Mouse (Mus musculus) liver, embryonic 14.5 days (tissue): ENCODE data around the gene 1190002N15Rik. TPM values are rescaled to one million over a fixed set of nuclear protein-coding genes. Genes with fewer than 3 reads are reported as not detected.

ENCODE experiments used
- ATAC-seq: fragments of 200-750 bp; cut with Nextera tagmentation; 2 replicates; pipeline ENCODE4 v1.8.0; 2017; ENCODE audit warnings: moderate number of reproducible peaks, mild to moderate bottlenecking, moderate library complexity; ENCODE audit not compliant: insufficient read depth
- DNase-seq, 3 experiments: peaks; one replicate each; pipeline ENCODE4 v3.0.0-alpha.2; 2012 to 2013; ENCODE audit warnings: low read depth in 3 of 3, low spot score in 3 of 3
- H3K27ac ChIP-seq: fragments of 300-500 bp; sonication (generic); 2 replicates; pipeline ENCODE4 v1.5.1; 2014; ENCODE audit warnings: moderate library complexity, mild to moderate bottlenecking, control low read depth, inconsistent platforms
- H3K27me3 ChIP-seq: fragments of 300-500 bp; sonication (generic); 2 replicates; pipeline ENCODE4 v1.6.1; 2014; ENCODE audit warnings: mild to moderate bottlenecking, low read length, moderate library complexity; ENCODE audit not compliant: control insufficient read depth, insufficient read depth
- H3K36me3 ChIP-seq: fragments of 300-500 bp; sonication (generic); replicated peaks from 2 replicates; pipeline ENCODE4 v1.6.1; 2014; ENCODE audit warnings: low read depth; ENCODE audit not compliant: control insufficient read depth, insufficient read depth
- H3K4me1 ChIP-seq, 2 experiments: fragments of 200-500 bp in 1 of 2; fragments of 300-500 bp in 1 of 2; sonication (generic) in 1 of 2; replicated peaks; 2 replicates each; pipeline ENCODE4 v1.6.1; 2012 to 2014; ENCODE audit warnings: antibody characterized with exemption in 1 of 2, inconsistent platforms in 1 of 2, low read length in 1 of 2; ENCODE audit not compliant: control insufficient read depth in 2 of 2, insufficient read depth in 2 of 2
- H3K4me2 ChIP-seq: fragments of 300-500 bp; sonication (generic); 2 replicates; pipeline ENCODE4 v1.6.1; 2014; ENCODE audit warnings: low read depth, mild to moderate bottlenecking, control low read depth, moderate library complexity
- H3K4me3 ChIP-seq, 2 experiments: fragments of 200-500 bp in 1 of 2; fragments of 300-500 bp in 1 of 2; sonication (generic) in 1 of 2; 2 replicates each; pipeline ENCODE4 v1.5.1; 2012 to 2014; ENCODE audit warnings: low read depth in 2 of 2, low read length in 2 of 2, mild to moderate bottlenecking in 2 of 2, control low read depth in 1 of 2, inconsistent platforms in 1 of 2, moderate library complexity in 1 of 2; ENCODE audit not compliant: insufficient read depth in 1 of 2
- H3K9ac ChIP-seq: fragments of 300-500 bp; sonication (generic); replicated peaks from 2 replicates; pipeline ENCODE4 v1.6.1; 2014; ENCODE audit warnings: mild to moderate bottlenecking, control low read depth, moderate library complexity
- H3K9me3 ChIP-seq: fragments of 300-500 bp; sonication (generic); 2 replicates; pipeline ENCODE4 v1.6.1; 2016; ENCODE audit warnings: low read length, mixed read lengths; ENCODE audit not compliant: control insufficient read depth
- CTCF ChIP-seq: IDR thresholded peaks from 2 replicates; pipeline ENCODE4 v1.5.1; 2016; ENCODE audit warnings: antibody characterized with exemption, low read depth, control low read depth
- EP300 ChIP-seq: IDR thresholded peaks from 2 replicates; pipeline ENCODE4 v1.6.1; 2016; ENCODE audit warnings: antibody characterized with exemption, low read depth
- WGBS: fragments of 180-500 bp; shearing (Covaris S2); extraction: QIAGEN DNeasy Blood & Tissue Kit; methylation state at CpG from one replicate; pipeline ENCODE4 v1.1.7; 2014; ENCODE audit not compliant: insufficient replicate concordance; 5-methylcytosine and 5-hydroxymethylcytosine counted together
- polyA plus RNA-seq, 2 experiments: library from polyadenylated mRNA; depleted of rRNA in 1 of 2; stranded (reverse) in 1 of 2; unstranded in 1 of 2; fragments of >200 nt; fragmentation: Nextera tagmentation in 1 of 2; extraction: Ambion mirVana in 1 of 2; gene quantifications; 2 replicates each; pipeline versions ENCODE4 v1.2.1 to v1.2.3; 2012 to 2014

The 1190002N15Rik gene
- polyA plus RNA-seq, 2 experiments, result 5.2 to 7.9 TPM

GRCm38 (mm10) chr9:94506980-94507379 is 30.9 kb downstream of the 1190002N15Rik start:
- Histone ChIP-seq H3K27me3 (no peaks in the 10 kb centered on the region), H3K9me3 (no peaks in the 10 kb centered on the region), H3K9ac (no peak overlapping the region), H3K4me3 (no peak overlapping the region), H3K27ac (no peak overlapping the region), H3K4me2 (no peak overlapping the region), H3K4me1 (no peaks in the 10 kb centered on the region), H3K36me3 (no peaks in the 10 kb centered on the region)
- TF ChIP-seq CTCF (no peak), EP300 (no peak)
- ATAC-seq (no peak), DNase-seq (no peak)
- 81% methylated on average over 1 of the region's 1 CpGs for WGBS

DNA sequence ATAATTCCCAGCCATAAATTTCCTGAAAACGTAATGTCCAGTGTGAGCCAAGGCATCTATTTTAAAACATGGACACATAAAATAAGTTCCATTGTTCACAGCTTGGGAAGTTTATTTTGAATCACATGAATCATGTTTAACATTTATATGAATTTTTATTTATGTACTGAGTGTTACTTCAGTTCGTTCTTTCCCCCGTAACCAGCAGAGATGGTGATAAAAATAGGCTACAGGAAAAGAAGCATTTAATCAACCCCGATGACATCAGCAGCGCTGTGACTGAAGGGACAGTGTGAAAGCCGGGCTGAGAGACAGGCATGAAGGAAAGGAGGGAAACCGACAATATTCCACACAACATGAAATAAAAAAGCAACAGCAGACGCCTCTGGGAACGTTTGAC is 46.4 kb downstream of the 1190002N15Rik start:
- Histone ChIP-seq H3K4me3 (no peak overlapping the region), H3K9me3 (no peaks in the 10 kb centered on the region), H3K27me3 (no peaks in the 10 kb centered on the region), H3K36me3 (no peaks in the 10 kb centered on the region), H3K9ac (no peak overlapping the region), H3K27ac (no peak overlapping the region), H3K4me1 (no peaks in the 10 kb centered on the region), H3K4me2 (no peak overlapping the region)
- WGBS, result 33% methylated on average over 9 of the region's 9 CpGs
- no peak for TF ChIP-seq EP300
- no peak for TF ChIP-seq CTCF
- DNase-seq (no peak), ATAC-seq (no peak)

DNA sequence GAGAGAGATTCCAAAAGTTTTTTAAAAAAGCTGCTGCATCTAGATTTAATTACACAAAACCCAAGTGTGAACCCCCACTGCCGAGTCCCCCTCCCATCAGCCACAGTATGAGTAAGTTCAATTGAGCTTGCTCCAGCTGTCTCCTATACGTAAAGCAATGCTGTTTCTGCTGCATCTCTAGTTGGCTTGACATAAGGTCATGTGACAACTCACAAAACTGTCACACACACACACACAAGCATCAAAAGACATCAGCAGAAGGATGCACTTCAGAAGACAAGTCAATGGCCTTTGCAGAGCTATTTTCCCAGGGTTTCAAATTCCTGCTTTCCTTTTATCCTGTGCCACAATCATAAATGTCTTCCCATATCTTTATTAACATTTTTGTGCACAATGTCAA is 49.9 kb downstream of the 1190002N15Rik start:
- 59% methylated on average over 2 of the region's 2 CpGs for WGBS
- Histone ChIP-seq H3K4me1 (no peaks in the 10 kb centered on the region), H3K36me3 (no peaks in the 10 kb centered on the region), H3K4me3 (no peak overlapping the region), H3K9ac (no peak overlapping the region), H3K4me2 (no peak overlapping the region), H3K27ac (no peak overlapping the region), H3K27me3 (no peaks in the 10 kb centered on the region), H3K9me3 (no peaks in the 10 kb centered on the region)
- TF ChIP-seq CTCF, result no peak
- TF ChIP-seq EP300, result no peak
- no peak for ATAC-seq
- no peak for DNase-seq

- ATAC-seq, result no peak
- 60% methylated on average over 6 of the region's 6 CpGs for WGBS
These were observed 54.5 kb downstream of the 1190002N15Rik start for GRCm38 (mm10) chr9:94483291-94483879.

DNA sequence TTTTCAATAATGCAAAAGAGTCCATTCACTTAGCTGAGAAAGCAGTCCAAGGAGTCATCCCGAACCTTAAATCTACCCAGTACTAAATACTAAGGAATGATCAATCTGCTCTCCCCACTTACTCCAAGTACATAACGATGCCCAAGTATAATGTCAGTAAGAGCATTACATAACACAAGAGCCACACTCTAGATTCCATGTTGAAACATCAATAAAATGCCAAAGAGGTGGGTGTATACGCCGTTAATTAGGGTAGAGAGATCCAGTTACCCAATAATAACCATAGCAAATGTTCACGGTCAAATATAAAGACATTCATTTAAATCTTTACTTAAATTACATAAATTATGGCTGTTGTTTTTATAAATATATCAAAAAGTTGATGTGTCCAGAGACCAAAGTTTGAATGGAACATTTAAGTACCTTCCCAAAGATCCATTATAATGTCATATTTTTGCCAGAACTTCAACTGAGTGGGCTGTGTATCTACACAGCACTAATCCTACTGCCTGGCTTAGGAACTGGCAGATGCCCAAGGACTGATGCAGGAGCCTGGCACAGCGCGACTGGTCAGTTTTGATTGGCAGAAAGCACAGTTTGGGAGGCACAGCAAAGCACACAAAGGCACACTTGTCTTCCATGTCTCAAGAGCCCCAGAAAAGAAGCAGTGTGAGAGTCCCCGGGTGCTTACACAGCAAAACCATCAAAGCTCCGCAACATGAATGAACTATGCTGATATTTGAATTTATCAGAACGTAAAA is 55.5 kb downstream of the 1190002N15Rik start:
- 73% methylated on average over 10 of the region's 10 CpGs for WGBS
- Histone ChIP-seq H3K4me1 (peaks cover 0 to 2% of the 10 kb centered on the region in 2 experiments; a peak in 2 of 4 replicates), H3K9me3 (no peaks in the 10 kb centered on the region), H3K4me2 (no peak overlapping the region), H3K27ac (no peak overlapping the region), H3K4me3 (no peak overlapping the region), H3K36me3 (no peaks in the 10 kb centered on the region), H3K27me3 (no peaks in the 10 kb centered on the region), H3K9ac (no peak overlapping the region)
- no peak for ATAC-seq
- no peak for DNase-seq
- TF ChIP-seq EP300 (no peak), CTCF (no peak)

More at GRCm38 (mm10) chr9:94483291-94483879, 54.5 kb downstream of the 1190002N15Rik start:
- TF ChIP-seq EP300, result no peak
- no peak for TF ChIP-seq CTCF
- H3K27me3 ChIP-seq, result no peaks in the 10 kb centered on the region
- H3K9me3 ChIP-seq, result no peaks in the 10 kb centered on the region
- H3K36me3 ChIP-seq, result no peaks in the 10 kb centered on the region
- H3K27ac ChIP-seq, result no peak overlapping the region
- H3K4me3 ChIP-seq, result no peak overlapping the region
- H3K4me2 ChIP-seq, result no peak overlapping the region
- H3K9ac ChIP-seq, result no peak overlapping the region
- no peak for DNase-seq
- peaks cover 0 to 2% of the 10 kb centered on the region in 2 experiments; a peak in 2 of 4 replicates for H3K4me1 ChIP-seq
